Mouse (Mus musculus): ENCODE data around the gene Pfkfb3. TPM values are rescaled to one million over a fixed set of nuclear protein-coding genes. Genes with fewer than 3 reads are reported as not detected.

Gene Pfkfb3
- polyA plus RNA-seq, 1 experiment from 2014 or later: 15.9 TPM

GRCm38 (mm10) chr2:11464661-11465099 is 89.2 kb downstream of the Pfkfb3 start:
- no peaks in the 10 kb centered on the region for H3K4me1 ChIP-seq (replicated peaks)
- H3K27me3 ChIP-seq: no peaks in the 10 kb centered on the region
- no peak overlapping the region for H3K4me2 ChIP-seq
- WGBS: 75% methylated on average over 3 of the region's 3 CpGs
- 0 out of 2 replicates have a peak, but pooled peaks cover 3% of the 10 kb centered on the region for H3K36me3 ChIP-seq
- H3K4me3 ChIP-seq (replicated peaks): no peak overlapping the region
- H3K9me3 ChIP-seq: no peaks in the 10 kb centered on the region
- no peak overlapping the region for H3K9ac ChIP-seq (replicated peaks)
- ATAC-seq (ENCODE audit: insufficient number of reproducible peaks, insufficient read depth, low FRiP score, low TSS enrichment, low read depth): no peak
- H3K27ac ChIP-seq: no peak overlapping the region

GRCm38 (mm10) chr2:11460976-11461375 is 92.9 kb downstream of the Pfkfb3 start:
- no peaks in the 10 kb centered on the region for H3K4me1 ChIP-seq (replicated peaks)
- H3K4me3 ChIP-seq (replicated peaks): no peak overlapping the region
- no peaks in the 10 kb centered on the region for H3K9me3 ChIP-seq
- no peaks in the 10 kb centered on the region for H3K27me3 ChIP-seq
- no peak for ATAC-seq (ENCODE audit: insufficient number of reproducible peaks, insufficient read depth, low FRiP score, low TSS enrichment, low read depth)
- H3K9ac ChIP-seq (replicated peaks): no peak overlapping the region
- H3K4me2 ChIP-seq: no peak overlapping the region
- WGBS: 81% methylated on average over 3 of the region's 3 CpGs
- H3K36me3 ChIP-seq: no peaks in the 10 kb centered on the region
- H3K27ac ChIP-seq: no peak overlapping the region

- Histone ChIP-seq H3K9ac (replicated peaks) (no peak overlapping the region), H3K36me3 (no peaks in the 10 kb centered on the region), H3K4me1 (replicated peaks) (no peaks in the 10 kb centered on the region), H3K4me3 (replicated peaks) (no peak overlapping the region), H3K27ac (no peak overlapping the region), H3K27me3 (no peaks in the 10 kb centered on the region), H3K4me2 (no peak overlapping the region), H3K9me3 (no peaks in the 10 kb centered on the region)
- WGBS: 92% methylated on average over 1 of the region's 1 CpGs
- no peak for ATAC-seq (ENCODE audit: insufficient number of reproducible peaks, insufficient read depth, low FRiP score, low TSS enrichment, low read depth)
Measured at GRCm38 (mm10) chr2:11458494-11458893, 95.4 kb downstream of the Pfkfb3 start.

- H3K36me3 ChIP-seq: no peaks in the 10 kb centered on the region
- H3K27me3 ChIP-seq: no peaks in the 10 kb centered on the region
- no peak overlapping the region for H3K9ac ChIP-seq (replicated peaks)
- no peak overlapping the region for H3K4me3 ChIP-seq (replicated peaks)
- no peaks in the 10 kb centered on the region for H3K4me1 ChIP-seq (replicated peaks)
- no peaks in the 10 kb centered on the region for H3K9me3 ChIP-seq
- WGBS: 73% methylated on average over 7 of the region's 7 CpGs
- H3K27ac ChIP-seq: no peak overlapping the region
- no peak overlapping the region for H3K4me2 ChIP-seq
- ATAC-seq (ENCODE audit: insufficient number of reproducible peaks, insufficient read depth, low FRiP score, low TSS enrichment, low read depth): no peak
Measured at GRCm38 (mm10) chr2:11457904-11458303, 96.0 kb downstream of the Pfkfb3 start.

GRCm38 (mm10) chr2:11448711-11449110 is 105.2 kb downstream of the Pfkfb3 start:
- no peak overlapping the region for H3K4me3 ChIP-seq (replicated peaks)
- WGBS: 88% methylated on average over 3 of the region's 3 CpGs
- no peaks in the 10 kb centered on the region for H3K4me1 ChIP-seq (replicated peaks)
- no peak overlapping the region for H3K4me2 ChIP-seq
- no peaks in the 10 kb centered on the region for H3K36me3 ChIP-seq
- H3K9ac ChIP-seq (replicated peaks): no peak overlapping the region
- H3K27me3 ChIP-seq: no peaks in the 10 kb centered on the region
- no peaks in the 10 kb centered on the region for H3K9me3 ChIP-seq
- no peak for ATAC-seq (ENCODE audit: insufficient number of reproducible peaks, insufficient read depth, low FRiP score, low TSS enrichment, low read depth)
- H3K27ac ChIP-seq: no peak overlapping the region

GRCm38 (mm10) chr2:11447865-11448264 is 106.0 kb downstream of the Pfkfb3 start:
- ATAC-seq (ENCODE audit: insufficient number of reproducible peaks, insufficient read depth, low FRiP score, low TSS enrichment, low read depth): no peak
- H3K9ac ChIP-seq (replicated peaks): no peak overlapping the region
- no peaks in the 10 kb centered on the region for H3K9me3 ChIP-seq
- H3K27ac ChIP-seq: no peak overlapping the region
- H3K27me3 ChIP-seq: no peaks in the 10 kb centered on the region
- H3K4me1 ChIP-seq (replicated peaks): no peaks in the 10 kb centered on the region
- no peak overlapping the region for H3K4me3 ChIP-seq (replicated peaks)
- no peak overlapping the region for H3K4me2 ChIP-seq
- no peaks in the 10 kb centered on the region for H3K36me3 ChIP-seq
- WGBS: 80% methylated on average over 2 of the region's 2 CpGs

- WGBS: 76% methylated on average over 3 of the region's 3 CpGs
- no peak overlapping the region for H3K4me2 ChIP-seq
- ATAC-seq (ENCODE audit: insufficient number of reproducible peaks, insufficient read depth, low FRiP score, low TSS enrichment, low read depth): no peak
Measured at GRCm38 (mm10) chr2:11445722-11446121, 108.2 kb downstream of the Pfkfb3 start.

DNA sequence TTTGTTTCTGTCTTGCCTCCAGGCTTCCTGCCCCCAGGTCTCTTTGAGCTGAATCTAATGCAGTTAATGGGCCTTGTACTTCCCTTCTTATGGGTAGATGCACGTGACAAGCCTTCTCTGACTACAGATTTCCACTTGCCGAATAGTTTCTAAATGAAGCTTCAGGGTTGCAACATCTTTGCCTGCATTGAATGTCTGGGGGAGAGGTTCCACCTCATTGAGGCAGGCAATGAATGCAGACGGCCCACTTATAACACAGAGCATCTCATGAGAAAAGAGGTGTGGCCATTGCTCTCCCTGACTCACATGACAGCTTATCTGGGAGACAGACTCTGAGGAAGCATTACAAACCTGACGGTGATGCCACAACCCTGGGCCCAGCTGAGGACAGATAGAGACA is 112.0 kb downstream of the Pfkfb3 start:
- 73% methylated on average over 4 of the region's 4 CpGs for WGBS

More at GRCm38 (mm10) chr2:11445722-11446121, 108.2 kb downstream of the Pfkfb3 start:
- Histone ChIP-seq H3K27ac (no peak overlapping the region), H3K4me3 (replicated peaks) (no peak overlapping the region), H3K9me3 (no peaks in the 10 kb centered on the region), H3K4me1 (replicated peaks) (no peaks in the 10 kb centered on the region), H3K36me3 (no peaks in the 10 kb centered on the region), H3K27me3 (no peaks in the 10 kb centered on the region), H3K9ac (replicated peaks) (no peak overlapping the region)

GRCm38 (mm10) chr2:11438231-11438954 is 115.5 kb downstream of the Pfkfb3 start:
- no peak overlapping the region for H3K4me2 ChIP-seq
- H3K36me3 ChIP-seq: no peaks in the 10 kb centered on the region
- H3K27me3 ChIP-seq: no peaks in the 10 kb centered on the region
- peaks cover 3% of the 10 kb centered on the region; the same call in 1 of the 2 replicates for H3K4me1 ChIP-seq (replicated peaks)
- no peak overlapping the region for H3K4me3 ChIP-seq (replicated peaks)
- H3K27ac ChIP-seq: no peak overlapping the region
- WGBS: 57% methylated on average over 12 of the region's 12 CpGs
- H3K9me3 ChIP-seq: no peaks in the 10 kb centered on the region
- H3K9ac ChIP-seq (replicated peaks): no peak overlapping the region
- ATAC-seq (ENCODE audit: insufficient number of reproducible peaks, insufficient read depth, low FRiP score, low TSS enrichment, low read depth): no peak

More for the DNA sequence above, 112.0 kb downstream of the Pfkfb3 start:
- Histone ChIP-seq H3K27me3 (no peaks in the 10 kb centered on the region), H3K9ac (replicated peaks) (no peak overlapping the region), H3K36me3 (no peaks in the 10 kb centered on the region), H3K4me3 (replicated peaks) (no peak overlapping the region), H3K9me3 (no peaks in the 10 kb centered on the region), H3K27ac (no peak overlapping the region), H3K4me2 (no peak overlapping the region), H3K4me1 (replicated peaks) (peaks cover 3% of the 10 kb centered on the region; the same call in 1 of the 2 replicates)
- no peak for ATAC-seq (ENCODE audit: insufficient number of reproducible peaks, insufficient read depth, low FRiP score, low TSS enrichment, low read depth)

GRCm38 (mm10) chr2:11436353-11436752 is 117.5 kb downstream of the Pfkfb3 start:
- no peaks in the 10 kb centered on the region for H3K36me3 ChIP-seq
- H3K4me2 ChIP-seq: no peak overlapping the region
- H3K4me3 ChIP-seq (replicated peaks): no peak overlapping the region
- ATAC-seq (ENCODE audit: insufficient number of reproducible peaks, insufficient read depth, low FRiP score, low TSS enrichment, low read depth): no peak
- H3K9ac ChIP-seq (replicated peaks): no peak overlapping the region
- WGBS: 96% methylated on average over 11 of the region's 11 CpGs
- no peaks in the 10 kb centered on the region for H3K27me3 ChIP-seq
- H3K4me1 ChIP-seq (replicated peaks): peaks cover 9% of the 10 kb centered on the region
- no peaks in the 10 kb centered on the region for H3K9me3 ChIP-seq
- no peak overlapping the region for H3K27ac ChIP-seq

GRCm38 (mm10) chr2:11433353-11433752 is 120.5 kb downstream of the Pfkfb3 start:
- no peak overlapping the region for H3K27ac ChIP-seq
- H3K9me3 ChIP-seq: no peaks in the 10 kb centered on the region
- no peak overlapping the region for H3K9ac ChIP-seq (replicated peaks)
- H3K27me3 ChIP-seq: no peaks in the 10 kb centered on the region
- H3K4me3 ChIP-seq (replicated peaks): no peak overlapping the region
- H3K4me1 ChIP-seq (replicated peaks): peaks cover 16% of the 10 kb centered on the region
- no peaks in the 10 kb centered on the region for H3K36me3 ChIP-seq
- no peak overlapping the region for H3K4me2 ChIP-seq
- no peak for ATAC-seq (ENCODE audit: insufficient number of reproducible peaks, insufficient read depth, low FRiP score, low TSS enrichment, low read depth)
- WGBS: 88% methylated on average over 5 of the region's 5 CpGs

GRCm38 (mm10) chr2:11429538-11429937 is 124.3 kb downstream of the Pfkfb3 start:
- 0 out of 2 replicates have a peak overlapping the region, but pooled peaks have one; percentile 35 for H3K27ac ChIP-seq
- no peak overlapping the region for H3K4me3 ChIP-seq (replicated peaks)
- H3K27me3 ChIP-seq: no peaks in the 10 kb centered on the region
- H3K4me1 ChIP-seq (replicated peaks): peaks cover 20% of the 10 kb centered on the region
- no peak overlapping the region for H3K4me2 ChIP-seq
- no peaks in the 10 kb centered on the region for H3K36me3 ChIP-seq
- H3K9me3 ChIP-seq: no peaks in the 10 kb centered on the region
- no peak overlapping the region for H3K9ac ChIP-seq (replicated peaks)
- WGBS: 29% methylated on average over 3 of the region's 3 CpGs
- ATAC-seq (ENCODE audit: insufficient number of reproducible peaks, insufficient read depth, low FRiP score, low TSS enrichment, low read depth): peak; percentile 54; the same call in 1 of the 2 replicates

All from limb, embryonic 12.5 days (tissue).